Mouse (Mus musculus) ES-Bruce4 (cell line): ENCODE measurements around the gene Nfib. TPM values are rescaled to one million over a fixed set of nuclear protein-coding genes. Genes with fewer than 3 reads are reported as not detected.

Experiments
- H3K27ac ChIP-seq: 2 replicates; pipeline ENCODE4 v1.5.1; 2012; ENCODE audit warnings: low read length, inconsistent platforms; ENCODE audit not compliant: insufficient read depth
- H3K27me3 ChIP-seq: 2 replicates; pipeline ENCODE4 v1.6.1; 2012; ENCODE audit warnings: mild to moderate bottlenecking, low read length, inconsistent platforms; ENCODE audit not compliant: control insufficient read depth, poor library complexity, insufficient read depth, severe bottlenecking
- H3K36me3 ChIP-seq: 2 replicates; pipeline ENCODE4 v1.6.1; 2012; ENCODE audit warnings: inconsistent platforms, mild to moderate bottlenecking, low read length, moderate library complexity; ENCODE audit not compliant: control insufficient read depth, poor library complexity, insufficient read depth, severe bottlenecking
- H3K4me1 ChIP-seq: one replicate; pipeline ENCODE4 v1.8.1; 2011; ENCODE audit warnings: low read length; ENCODE audit not compliant: control insufficient read depth, insufficient read depth
- H3K4me3 ChIP-seq: 2 replicates; pipeline ENCODE4 v1.5.1; 2011; ENCODE audit warnings: low read depth, mild to moderate bottlenecking, low read length
- H3K9ac ChIP-seq: 2 replicates; pipeline ENCODE4 v1.6.1; 2012; ENCODE audit warnings: low read depth, mild to moderate bottlenecking, inconsistent platforms; ENCODE audit not compliant: poor library complexity, severe bottlenecking
- H3K9me3 ChIP-seq: replicated peaks from 2 replicates; pipeline ENCODE4 v1.6.1; 2012; ENCODE audit warnings: mild to moderate bottlenecking, low read length, inconsistent platforms; ENCODE audit not compliant: control insufficient read depth, poor library complexity, insufficient read depth, severe bottlenecking
- CTCF ChIP-seq: IDR thresholded peaks from one replicate; pipeline ENCODE4 v1.8.1; 2011; ENCODE audit warnings: low read depth, low read length
- EP300 ChIP-seq: IDR thresholded peaks from 2 replicates; pipeline ENCODE4 v1.6.1; 2011; ENCODE audit warnings: low read depth, low read length; ENCODE audit not compliant: insufficient read depth
- POLR2A ChIP-seq: IDR thresholded peaks from one replicate; pipeline ENCODE4 v1.8.1; 2011; ENCODE audit warnings: low read length; ENCODE audit not compliant: insufficient read depth
- polyA plus RNA-seq: library from polyadenylated mRNA; stranded (reverse); fragments of >200 nt; gene quantifications from 2 replicates; pipeline ENCODE4 v1.2.4, GENCODE M21; 2011; ENCODE audit warnings: low read depth; ENCODE audit not compliant: missing spikeins, insufficient read depth, insufficient read length

Nfib gene
- polyA plus RNA-seq, 1 experiment, result 4.6 TPM

DNA sequence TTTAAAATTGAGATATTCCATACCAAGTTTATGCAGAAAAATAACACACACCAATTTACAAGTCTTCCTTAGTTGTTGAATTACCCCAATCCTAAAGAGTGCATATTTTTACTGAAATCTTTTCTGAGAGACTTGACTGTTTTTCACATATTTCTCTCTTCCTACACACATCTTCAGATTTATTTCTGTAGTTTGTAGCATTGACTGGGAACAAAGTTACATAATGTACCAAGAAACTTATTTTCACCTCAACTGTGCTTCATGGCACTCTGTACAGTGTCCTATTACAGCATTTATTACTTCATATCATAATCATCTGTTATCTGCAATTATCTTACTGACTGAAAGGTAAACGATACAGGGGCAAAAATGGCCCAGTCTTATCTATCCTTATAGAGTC, 406.9 kb downstream of the Nfib start:
- Histone ChIP-seq H3K27me3 (no peaks in the 10 kb centered on the region), H3K9me3 (no peaks in the 10 kb centered on the region), H3K9ac (no peak overlapping the region), H3K4me1 (no peaks in the 10 kb centered on the region), H3K36me3 (no peaks in the 10 kb centered on the region), H3K4me3 (no peak overlapping the region), H3K27ac (no peak overlapping the region)
- TF ChIP-seq POLR2A, result no peak
- no peak for TF ChIP-seq CTCF
- no peak for TF ChIP-seq EP300

- Histone ChIP-seq H3K9me3 (no peaks in the 10 kb centered on the region), H3K27me3 (no peaks in the 10 kb centered on the region), H3K9ac (no peak overlapping the region), H3K4me1 (no peaks in the 10 kb centered on the region), H3K4me3 (no peak overlapping the region), H3K36me3 (no peaks in the 10 kb centered on the region), H3K27ac (no peak overlapping the region)
- TF ChIP-seq POLR2A (no peak), CTCF (no peak), EP300 (no peak)
Observed at GRCm38 (mm10) chr4:82297562-82297961, 408.0 kb downstream of the Nfib start.

- Histone ChIP-seq H3K27ac (no peak overlapping the region), H3K4me3 (no peak overlapping the region), H3K27me3 (no peaks in the 10 kb centered on the region), H3K36me3 (no peaks in the 10 kb centered on the region), H3K4me1 (no peaks in the 10 kb centered on the region), H3K9ac (no peak overlapping the region), H3K9me3 (no peaks in the 10 kb centered on the region)
- no peak for TF ChIP-seq POLR2A
- no peak for TF ChIP-seq CTCF
- no peak for TF ChIP-seq EP300
Observed at GRCm38 (mm10) chr4:82294066-82294465, 411.5 kb downstream of the Nfib start.

DNA sequence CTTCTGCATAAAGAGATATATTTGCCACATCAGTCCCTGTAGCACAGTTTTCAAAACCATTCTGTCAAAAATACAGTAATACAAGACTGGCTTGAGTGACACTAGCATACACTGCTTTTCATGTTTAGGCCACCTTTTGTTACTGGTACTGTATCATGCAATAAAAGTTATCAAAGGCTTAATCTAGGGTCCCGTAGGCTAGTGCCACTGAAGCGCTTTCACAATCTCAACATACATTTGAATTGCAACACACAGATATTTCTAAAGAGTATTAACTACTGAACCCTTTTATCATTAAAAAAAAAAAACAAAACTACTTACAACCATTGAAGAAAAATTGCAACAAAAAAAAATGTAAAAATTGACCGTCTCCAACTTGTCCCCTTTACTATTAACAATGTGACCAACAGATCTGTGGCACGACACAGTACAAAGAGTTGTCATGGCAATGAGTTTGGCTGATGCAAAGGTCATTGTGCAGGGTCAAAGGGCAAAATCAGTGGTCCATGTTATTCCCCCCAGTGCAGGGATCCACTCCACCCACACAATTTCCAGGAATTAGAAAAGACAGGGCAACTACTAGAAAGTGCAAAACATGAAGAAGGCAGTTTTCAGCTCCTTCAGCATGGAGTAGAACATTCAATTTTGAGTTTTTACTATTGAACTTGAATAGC, 414.2 kb downstream of the Nfib start:
- no peaks in the 10 kb centered on the region for H3K4me1 ChIP-seq
- no peak for TF ChIP-seq CTCF
- no peak for TF ChIP-seq EP300
- TF ChIP-seq POLR2A, result no peak
- H3K4me3 ChIP-seq, result no peak overlapping the region
- H3K27ac ChIP-seq, result no peak overlapping the region
- no peaks in the 10 kb centered on the region for H3K36me3 ChIP-seq
- no peak overlapping the region for H3K9ac ChIP-seq
- no peaks in the 10 kb centered on the region for H3K9me3 ChIP-seq
- no peaks in the 10 kb centered on the region for H3K27me3 ChIP-seq

- Histone ChIP-seq H3K27ac (no peak overlapping the region), H3K27me3 (no peaks in the 10 kb centered on the region), H3K4me1 (no peaks in the 10 kb centered on the region), H3K36me3 (no peaks in the 10 kb centered on the region), H3K4me3 (no peak overlapping the region), H3K9ac (no peak overlapping the region), H3K9me3 (no peaks in the 10 kb centered on the region)
- TF ChIP-seq CTCF (no peak), POLR2A (no peak), EP300 (no peak)
Observed at GRCm38 (mm10) chr4:82290623-82291022, 414.9 kb downstream of the Nfib start.

DNA sequence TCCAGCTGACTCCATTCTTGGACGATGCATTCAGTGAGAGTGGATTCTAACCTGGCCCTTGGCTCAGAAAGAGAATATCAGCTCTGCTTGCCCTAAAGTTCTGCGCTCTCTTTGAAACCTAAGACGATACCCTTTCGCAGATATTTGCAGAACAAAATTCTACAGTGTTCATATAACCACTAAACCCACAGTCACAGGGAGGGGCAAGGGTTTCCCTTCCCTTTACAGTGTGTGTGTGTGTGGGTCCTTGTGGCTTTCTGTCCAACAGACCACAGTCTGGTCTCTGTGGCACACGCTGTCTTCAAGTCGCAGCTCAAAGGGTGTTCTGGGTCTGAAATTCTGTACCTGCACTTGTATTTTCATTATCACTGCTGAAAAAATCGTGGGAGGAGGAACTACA, 416.0 kb downstream of the Nfib start:
- H3K4me1 ChIP-seq, result no peaks in the 10 kb centered on the region
- no peak overlapping the region for H3K4me3 ChIP-seq
- no peaks in the 10 kb centered on the region for H3K27me3 ChIP-seq
- TF ChIP-seq CTCF (no peak), POLR2A (no peak), EP300 (no peak)
- H3K9me3 ChIP-seq, result no peaks in the 10 kb centered on the region
- H3K27ac ChIP-seq, result no peak overlapping the region
- no peak overlapping the region for H3K9ac ChIP-seq
- H3K36me3 ChIP-seq, result no peaks in the 10 kb centered on the region
